Mouse (Mus musculus) cerebellum, postnatal 4 days (tissue): ENCODE data around the gene Olfr376.

ENCODE experiments used
- DNase-seq, 2 experiments: peaks; one replicate each; pipeline ENCODE4 v3.0.0; 2022; ENCODE audit warnings: low spot score in 2 of 2, mixed read lengths in 1 of 2

Gene Olfr376

GRCm38 (mm10) chr11:73370946-73371345 is at the start of gene Olfr376:
Gene Olfr376, plus strand, starts transcription at chr11:73371246.
- no peak for DNase-seq

- no peak for DNase-seq
Measured at GRCm38 (mm10) chr11:73323906-73324830, 46.9 kb upstream of the Olfr376 start.

GRCm38 (mm10) chr11:73326485-73326886 is 44.6 kb upstream of the Olfr376 start:
- DNase-seq, result no peak

GRCm38 (mm10) chr11:73327361-73327760 is 43.7 kb upstream of the Olfr376 start:
- DNase-seq, result no peak

- DNase-seq, result no peak
Measured at GRCm38 (mm10) chr11:73329442-73329841, 41.6 kb upstream of the Olfr376 start, which contains the start of the genes Aspa, Gm49340 and Spata22. Gene Aspa, minus strand, starts transcription at chr11:73329596. Gene Gm49340, plus strand, starts transcription at chr11:73329741. Gene Spata22, plus strand, starts transcription at chr11:73329741.

- DNase-seq, result no peak
Measured at GRCm38 (mm10) chr11:73333357-73333756, 37.7 kb upstream of the Olfr376 start.

- DNase-seq, result no peak
Measured at GRCm38 (mm10) chr11:73336919-73337318, 34.1 kb upstream of the Olfr376 start.

GRCm38 (mm10) chr11:73350483-73350882 is 20.6 kb upstream of the Olfr376 start, which contains the start of gene Olfr20:
Gene Olfr20, plus strand, starts transcription at chr11:73350783.
- no peak for DNase-seq

GRCm38 (mm10) chr11:73395374-73395773 is 24.3 kb downstream of the Olfr376 start:
- DNase-seq, result no peak

- DNase-seq, result no peak
Measured at GRCm38 (mm10) chr11:73399514-73399913, 28.5 kb downstream of the Olfr376 start, which contains the start of gene Olfr1. Gene Olfr1, minus strand, starts transcription at chr11:73399614.
